Mouse (Mus musculus) thymus, postnatal 14 days (tissue): Measurements from ENCODE around the gene Gm20498.
"Not testable (repeated sequence)": the region's sequence is repeated elsewhere in the genome, so short reads cannot be mapped to it uniquely, and the experiment has no call there.

ENCODE experiments used
- DNase-seq: peaks from one replicate; pipeline ENCODE4 v3.0.0; 2021

Gm20498 gene

GRCm38 (mm10) chr12:81532316-81533028 lies at the start of gene Gm20498, which contains the start of gene Synj2bp:
Gm20498 (minus strand) TSS chr12:81532905.
Synj2bp (minus strand) TSS chr12:81532911.
- peak; percentile 88 for DNase-seq

- DNase-seq = no peak
These were observed 35.7 kb upstream of the Gm20498 start, which contains the start of gene Adam21 for GRCm38 (mm10) chr12:81568374-81568773. Adam21 (minus strand) TSS chr12:81568474.

- no peak for DNase-seq
These were observed 35.2 kb upstream of the Gm20498 start for GRCm38 (mm10) chr12:81567931-81568330.

GRCm38 (mm10) chr12:81564173-81564572 lies 31.5 kb upstream of the Gm20498 start:
- DNase-seq = no peak

- no peak for DNase-seq
These were observed 16.6 kb upstream of the Gm20498 start for GRCm38 (mm10) chr12:81549286-81549685.

GRCm38 (mm10) chr12:81547163-81547562 lies 14.5 kb upstream of the Gm20498 start:
- DNase-seq = no peak

- no peak for DNase-seq
These were observed 319 bp upstream of the Gm20498 start for GRCm38 (mm10) chr12:81533029-81533419.

GRCm38 (mm10) chr12:81530587-81530986 lies 2.1 kb downstream of the Gm20498 start:
- DNase-seq = peak; percentile 9

- DNase-seq = not testable (repeated sequence)
These were observed 35.8 kb downstream of the Gm20498 start for GRCm38 (mm10) chr12:81496906-81497305.

GRCm38 (mm10) chr12:81490491-81490890 lies 42.2 kb downstream of the Gm20498 start:
- DNase-seq = no peak

- peak; percentile 12 for DNase-seq
These were observed 47.4 kb downstream of the Gm20498 start for GRCm38 (mm10) chr12:81485311-81485710.

- peak; percentile 91 for DNase-seq
These were observed 47.9 kb downstream of the Gm20498 start, which contains the start of gene Cox16 for GRCm38 (mm10) chr12:81484727-81485191. Cox16 (minus strand) TSS chr12:81485127.

GRCm38 (mm10) chr12:81484212-81484611 lies 48.5 kb downstream of the Gm20498 start:
- no peak for DNase-seq

- DNase-seq = peak; percentile 17
These were observed 49.0 kb downstream of the Gm20498 start for GRCm38 (mm10) chr12:81483656-81484055.

- DNase-seq = not testable (repeated sequence)
These were observed 73.7 kb downstream of the Gm20498 start for GRCm38 (mm10) chr12:81459051-81459450.

- DNase-seq = not testable (repeated sequence)
These were observed 93.7 kb downstream of the Gm20498 start for GRCm38 (mm10) chr12:81438985-81439384.

- DNase-seq = not testable (repeated sequence)
These were observed 97.9 kb downstream of the Gm20498 start for GRCm38 (mm10) chr12:81434778-81435177.

GRCm38 (mm10) chr12:81421846-81422245 lies 110.9 kb downstream of the Gm20498 start, which contains the start of gene Adam4:
Adam4 (minus strand) TSS chr12:81421946.
- DNase-seq = no peak

- no peak for DNase-seq
These were observed 119.5 kb downstream of the Gm20498 start for GRCm38 (mm10) chr12:81413211-81413610.

GRCm38 (mm10) chr12:81408966-81409365 lies 123.7 kb downstream of the Gm20498 start:
- no peak for DNase-seq

GRCm38 (mm10) chr12:81402187-81402586 lies 130.5 kb downstream of the Gm20498 start:
- peak; percentile 63 for DNase-seq

GRCm38 (mm10) chr12:81379364-81379763 lies 153.3 kb downstream of the Gm20498 start, which contains the start of gene Gm4787:
Gm4787 (minus strand) TSS chr12:81379464.
- not testable (repeated sequence) for DNase-seq

GRCm38 (mm10) chr12:81333841-81334240 lies 198.9 kb downstream of the Gm20498 start:
- no peak for DNase-seq

GRCm38 (mm10) chr12:81332875-81333421 lies 199.8 kb downstream of the Gm20498 start, which contains the start of gene Slc8a3:
Slc8a3 (minus strand) TSS chr12:81333180.
- no peak for DNase-seq
